Mouse (Mus musculus) thymus, postnatal 14 days (tissue): Measurements from ENCODE around the gene Dhx9.
"Not testable (repeated sequence)": the region's sequence is repeated elsewhere in the genome, so short reads cannot be mapped to it uniquely, and the experiment has no call there.

Source experiments
- DNase-seq: peaks from one replicate; pipeline ENCODE4 v3.0.0; 2021

The Dhx9 gene

DNA sequence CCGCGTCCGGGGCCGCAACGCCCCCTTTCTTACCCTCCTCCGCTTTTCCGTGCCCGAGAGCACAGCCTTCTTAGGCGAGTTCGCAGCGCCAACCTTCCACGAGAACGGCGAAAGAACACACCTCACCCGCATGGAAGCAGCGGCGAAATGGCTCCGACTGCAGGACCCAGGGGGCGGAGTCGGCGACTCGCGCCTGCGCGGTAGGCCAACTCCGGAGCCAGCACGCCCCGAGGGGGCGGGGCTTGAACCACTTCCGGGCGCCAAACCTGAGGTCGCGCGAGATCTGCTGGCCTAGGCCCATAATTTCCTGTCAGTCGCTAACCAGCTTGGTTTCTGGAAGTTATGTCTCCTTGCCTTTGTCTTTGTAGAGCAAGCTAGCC lies at the start of gene Dhx9:
TSS of gene Dhx9 (minus strand) at position 161 of the 380 bp plus-strand sequence.
- peak; percentile 99 for DNase-seq

DNA sequence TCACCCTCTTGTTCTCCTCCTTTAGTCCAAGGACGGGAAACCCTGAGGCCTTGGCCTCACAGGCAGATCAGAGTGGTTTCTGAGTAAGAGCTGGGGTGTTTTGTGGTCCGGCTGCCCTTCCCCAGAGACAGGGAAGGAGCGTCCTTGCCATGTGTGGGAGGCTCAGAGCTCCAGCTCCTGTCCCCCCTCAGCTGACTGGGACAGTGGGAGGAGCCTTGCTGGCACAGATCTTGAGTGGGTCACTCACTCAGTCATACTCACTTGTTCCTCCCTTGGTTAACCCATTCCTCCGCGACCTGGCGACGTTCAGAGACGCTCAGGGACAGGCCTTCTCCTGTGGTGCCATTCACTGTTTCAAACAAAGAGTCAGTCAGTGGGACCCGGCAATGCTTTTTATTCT lies 48.2 kb upstream of the Dhx9 start:
- DNase-seq: no peak

DNA sequence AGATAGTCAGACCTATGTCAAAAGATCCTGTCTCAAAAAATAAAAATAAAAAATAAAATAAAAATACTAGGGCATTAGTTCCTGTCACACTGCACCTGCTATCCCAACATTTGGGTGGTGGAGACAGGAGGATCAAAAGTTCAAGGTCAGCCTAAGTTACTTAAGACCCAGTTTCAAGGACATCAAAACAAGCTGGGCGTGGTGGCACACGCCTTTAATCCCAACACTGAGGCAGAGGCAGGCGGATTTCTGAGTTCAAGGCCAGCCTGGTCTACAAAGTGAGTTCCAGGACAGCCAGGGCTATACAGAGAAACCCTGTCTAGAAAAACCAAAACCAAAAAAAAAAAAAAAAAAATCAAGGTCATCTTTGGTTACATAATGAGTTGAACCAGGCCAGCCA lies 45.4 kb upstream of the Dhx9 start:
- DNase-seq: not testable (repeated sequence)

DNA sequence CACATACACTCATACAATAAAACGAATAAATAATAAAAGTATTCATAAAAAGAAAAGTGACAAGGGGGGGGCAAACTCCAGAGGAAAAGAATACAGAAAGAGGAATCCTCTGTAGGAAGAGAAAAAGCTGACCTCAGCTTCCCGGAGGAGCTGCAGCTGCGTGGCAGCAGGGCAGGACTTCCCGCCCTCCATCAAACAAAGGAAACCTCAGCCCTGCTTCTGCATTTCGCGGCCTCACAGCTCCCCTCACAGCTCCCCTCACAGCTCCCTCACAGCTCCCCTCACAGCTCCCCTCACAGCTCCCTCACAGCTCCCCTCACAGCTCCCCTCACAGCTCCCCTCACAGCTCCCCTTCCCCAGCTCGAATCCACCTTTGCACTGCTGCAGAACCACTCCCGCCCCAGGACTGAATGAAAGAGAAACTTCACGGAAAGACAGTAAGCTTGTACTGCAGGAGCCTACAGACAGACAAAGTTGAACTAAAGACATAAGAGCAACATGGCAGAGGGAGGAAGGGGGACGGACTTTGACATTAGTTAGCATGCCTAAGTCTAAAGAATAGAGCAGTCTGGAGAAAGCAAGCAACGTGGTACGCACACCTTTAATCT lies 44.9 kb upstream of the Dhx9 start:
- peak; percentile 84 for DNase-seq

DNA sequence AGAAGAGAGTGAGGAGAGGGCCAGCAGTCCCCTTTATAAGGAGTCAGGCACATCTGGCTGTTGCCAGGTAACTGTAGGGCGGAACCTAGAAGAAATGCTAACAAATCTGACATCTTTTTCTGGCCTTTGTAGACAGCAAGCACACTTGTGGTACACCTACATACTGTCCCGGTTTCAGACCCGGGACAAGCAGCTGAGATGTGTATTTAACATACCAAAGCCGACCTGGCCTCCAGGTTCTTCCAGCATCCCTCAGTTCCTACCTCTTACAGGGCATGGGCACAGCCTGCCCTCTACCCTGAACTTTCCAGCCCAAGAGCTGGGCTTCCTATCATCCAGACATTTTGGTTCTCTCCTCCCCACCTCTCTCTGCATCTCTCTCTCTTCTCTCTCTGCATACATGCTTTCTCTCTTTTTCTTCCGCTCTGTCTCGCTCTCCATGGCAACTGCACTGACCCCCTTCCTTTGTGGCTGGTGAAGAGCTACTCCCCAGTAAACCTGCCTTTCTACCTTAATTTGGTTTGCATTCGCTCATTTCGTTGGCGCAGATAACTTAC lies 44.3 kb upstream of the Dhx9 start:
- peak; percentile 40 for DNase-seq

DNA sequence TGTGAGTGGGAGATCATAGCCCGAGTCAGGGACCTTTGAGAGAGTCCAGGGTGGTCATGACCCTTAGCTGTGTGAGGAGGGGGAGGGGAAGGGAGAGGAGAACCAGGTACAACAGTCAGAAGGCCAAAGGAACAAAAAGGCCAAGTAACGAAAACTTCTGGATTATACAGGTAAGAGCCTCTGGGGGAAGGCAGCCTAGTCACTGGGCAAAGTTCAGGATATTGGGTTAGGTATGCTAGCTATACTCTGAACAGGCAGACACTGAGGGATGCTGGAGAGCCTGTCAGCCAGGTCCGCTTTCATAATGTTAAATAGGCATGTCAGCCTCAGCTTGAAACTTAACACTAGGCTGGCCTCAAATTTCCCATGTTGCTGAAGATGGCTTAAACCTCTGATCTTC lies 34.7 kb upstream of the Dhx9 start:
- DNase-seq: no peak

DNA sequence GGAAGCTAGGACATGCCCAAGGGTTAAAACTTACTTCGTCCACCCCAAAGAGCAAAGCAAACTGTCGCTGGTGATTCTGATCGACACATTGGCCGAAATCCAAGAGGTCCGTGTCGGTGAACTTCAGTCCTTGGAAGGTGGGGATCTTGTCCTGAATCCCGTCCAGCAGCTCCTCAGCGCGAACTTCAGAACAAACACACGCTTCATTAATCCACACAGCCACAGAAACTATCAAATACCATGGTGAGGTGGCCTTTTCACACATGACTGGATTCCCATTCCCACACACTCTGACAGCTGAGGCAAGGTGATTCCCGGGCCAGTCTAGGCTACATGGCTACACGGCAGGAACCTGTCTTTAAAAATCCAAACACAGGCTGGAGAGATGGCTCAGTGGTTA lies 27.9 kb upstream of the Dhx9 start:
- DNase-seq: no peak

DNA sequence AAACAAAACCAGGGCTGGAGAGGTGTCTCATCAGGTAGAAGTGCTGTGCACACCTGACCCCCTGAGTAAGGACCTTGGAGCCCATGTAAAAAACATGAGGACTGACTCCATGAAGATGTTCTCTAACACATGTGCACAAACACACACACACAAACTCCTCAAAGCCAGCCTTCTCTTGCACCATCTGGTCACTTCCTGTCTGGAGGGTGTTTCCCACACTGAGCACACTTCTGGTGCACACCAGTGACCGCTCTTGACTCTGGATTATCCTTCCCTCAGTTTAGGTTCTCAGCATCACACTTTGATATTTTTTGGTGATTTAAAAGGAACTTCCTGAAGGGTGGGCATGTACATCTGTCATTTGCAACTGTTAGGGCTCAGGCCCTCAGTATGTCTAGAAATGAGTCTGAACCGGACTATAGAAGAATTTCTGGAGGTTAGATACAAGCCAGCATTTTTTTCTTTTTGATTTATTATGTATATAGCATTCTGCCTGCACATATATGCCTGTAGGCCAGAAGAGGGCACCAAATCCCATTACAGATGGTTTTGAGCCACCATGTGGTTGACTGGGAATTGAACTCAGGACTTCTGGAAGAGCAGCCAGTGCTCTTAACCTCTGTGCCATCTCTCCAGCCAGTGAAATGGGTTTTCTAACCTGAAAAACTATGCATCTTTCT lies 23.0 kb upstream of the Dhx9 start:
- DNase-seq: peak; percentile 37

DNA sequence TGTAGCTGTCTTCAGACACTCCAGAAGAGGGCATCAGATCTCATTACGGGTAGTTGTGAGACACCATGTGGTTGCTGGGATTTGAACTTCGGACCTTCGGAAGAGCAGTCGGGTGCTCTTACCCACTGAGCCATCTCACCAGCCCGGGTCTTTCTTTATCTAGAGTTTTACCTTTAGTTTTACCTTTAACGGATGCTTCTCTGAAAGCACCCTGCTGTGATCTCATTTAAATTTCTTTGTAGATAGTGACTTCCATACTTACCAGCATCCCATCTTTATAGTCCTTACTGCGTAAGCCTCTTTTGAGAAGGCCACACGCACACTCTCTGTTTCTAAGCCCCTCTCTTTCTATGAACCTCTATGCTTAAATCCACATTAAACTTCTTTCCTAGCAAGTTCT lies 22.1 kb upstream of the Dhx9 start:
- DNase-seq: not testable (repeated sequence)

DNA sequence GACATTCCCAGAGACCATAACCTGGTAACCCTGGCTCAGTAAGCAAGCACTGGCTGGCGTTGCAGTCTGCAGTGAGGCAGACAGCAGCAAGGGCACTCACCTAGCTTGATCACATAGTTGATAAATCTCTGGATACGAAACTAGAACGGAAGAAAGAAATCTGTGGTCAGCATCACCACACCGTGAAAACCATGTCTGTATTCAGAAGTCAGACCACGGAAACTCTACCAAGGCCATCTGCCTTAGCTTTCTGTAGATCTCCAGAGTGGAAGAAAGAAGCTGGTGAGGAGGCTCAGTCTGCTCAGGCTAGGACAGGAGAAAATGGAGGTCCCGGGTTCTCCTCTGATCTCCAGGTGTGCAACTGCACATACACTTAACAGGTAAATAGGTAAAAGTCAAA lies 21.6 kb upstream of the Dhx9 start:
- DNase-seq: no peak

DNA sequence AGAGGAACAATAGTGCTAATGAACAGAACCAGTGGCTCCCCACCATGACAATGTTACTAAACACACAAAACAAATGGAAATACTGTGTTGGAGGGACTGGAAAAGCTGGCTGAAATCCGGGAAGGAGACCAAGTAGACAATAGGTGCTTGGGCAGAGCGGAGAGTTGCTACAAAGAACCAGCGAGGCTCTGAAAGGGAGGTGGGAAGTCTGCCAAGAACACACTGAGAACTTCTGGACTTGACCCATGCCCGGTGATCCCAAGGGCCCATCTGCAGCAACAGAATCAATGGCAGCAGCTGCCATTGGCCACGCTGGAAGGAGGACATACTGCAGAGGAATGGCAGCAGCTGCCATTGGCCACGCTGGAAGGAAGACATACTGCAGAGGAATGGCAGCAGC lies 18.8 kb upstream of the Dhx9 start:
- no peak for DNase-seq

DNA sequence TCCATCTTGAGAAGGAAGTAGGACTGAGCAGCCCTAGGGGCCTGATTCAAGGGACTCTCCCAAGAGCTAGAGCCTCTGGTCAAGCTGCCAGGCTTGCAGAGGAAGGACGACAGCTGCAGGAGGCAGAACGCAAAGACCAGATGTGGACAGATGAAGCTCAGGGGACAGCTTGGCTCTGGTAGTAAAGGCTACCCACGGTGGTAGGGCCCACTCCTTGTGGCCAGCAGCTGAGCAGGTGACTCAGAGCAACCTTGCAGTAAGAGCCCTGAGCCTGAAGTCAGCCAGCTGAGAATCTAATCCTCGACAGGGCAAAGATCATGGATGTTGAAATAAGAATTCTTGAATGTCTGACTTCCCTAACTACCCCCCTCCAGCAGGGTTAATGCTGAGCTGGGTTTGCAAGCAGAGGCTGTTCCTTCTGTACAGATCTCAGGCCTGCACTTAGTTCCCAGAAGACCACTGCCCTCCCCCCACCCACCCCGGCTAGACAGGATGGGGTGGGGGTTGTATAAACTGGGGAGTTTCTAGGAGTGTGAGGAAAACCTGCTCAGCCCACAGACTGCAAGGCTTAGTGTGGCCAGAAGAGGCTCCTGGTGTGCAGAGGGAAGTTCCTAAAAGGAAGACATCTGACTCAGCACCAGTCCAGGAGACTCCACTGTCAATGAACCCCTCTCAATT lies 14.3 kb upstream of the Dhx9 start:
- no peak for DNase-seq

DNA sequence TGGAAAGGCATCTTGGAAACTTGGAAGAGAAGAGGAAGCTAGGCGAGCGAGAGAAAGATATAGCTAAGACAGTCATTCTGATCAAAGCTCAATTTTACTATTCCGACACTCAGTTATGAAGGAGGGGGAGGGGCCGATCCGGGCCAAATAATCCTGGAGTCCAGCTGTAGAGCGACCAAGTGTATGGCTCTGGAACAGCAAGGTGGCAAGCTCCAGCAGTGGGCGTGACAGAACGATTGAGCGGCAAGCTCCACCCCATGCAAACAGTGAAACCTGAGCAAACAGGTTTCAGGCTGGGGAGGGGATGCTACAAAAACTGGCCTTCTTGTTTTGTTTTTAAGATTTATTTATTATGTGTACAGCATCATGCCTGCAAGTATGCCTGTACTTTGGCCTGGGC lies 12.6 kb upstream of the Dhx9 start:
- DNase-seq: no peak

DNA sequence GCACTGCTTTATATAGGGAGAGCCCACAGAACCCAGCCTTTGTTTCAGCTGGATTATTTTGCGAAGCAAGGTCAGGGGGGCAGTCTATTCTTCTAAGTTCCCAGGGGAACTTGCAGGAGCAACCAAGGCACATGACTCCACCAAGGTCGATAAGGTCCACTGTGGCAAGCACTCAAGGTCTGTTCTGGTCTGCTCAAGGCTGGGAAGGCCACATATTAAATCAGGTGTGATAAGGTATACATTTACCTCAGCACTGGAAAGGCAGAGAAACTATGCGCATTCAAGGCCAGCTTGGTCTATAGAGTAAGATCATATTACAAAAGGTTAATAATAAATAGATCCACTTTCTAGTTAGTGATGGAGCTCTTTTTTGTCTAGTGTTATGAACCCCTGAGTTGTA lies 8.6 kb upstream of the Dhx9 start:
- DNase-seq: no peak

DNA sequence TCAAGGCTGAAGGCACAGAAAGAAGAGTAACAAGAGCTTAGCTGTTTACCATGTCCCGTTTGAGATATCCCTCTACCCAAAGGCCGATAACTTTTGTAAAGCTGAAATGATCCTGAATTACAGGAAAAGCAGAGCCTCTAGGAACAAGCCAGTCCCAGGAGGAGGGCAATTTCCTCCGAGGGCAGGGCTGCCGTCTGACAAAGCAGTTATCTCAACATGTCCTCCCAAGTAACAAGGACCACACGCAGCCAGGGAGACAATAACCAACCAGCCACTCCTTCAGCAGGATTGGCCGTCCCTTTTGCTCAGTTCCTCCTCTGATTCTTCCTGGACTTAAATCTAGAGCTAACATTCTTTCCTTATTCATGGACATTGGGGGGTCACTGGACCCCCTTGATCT lies 6.5 kb upstream of the Dhx9 start:
- DNase-seq: no peak

DNA sequence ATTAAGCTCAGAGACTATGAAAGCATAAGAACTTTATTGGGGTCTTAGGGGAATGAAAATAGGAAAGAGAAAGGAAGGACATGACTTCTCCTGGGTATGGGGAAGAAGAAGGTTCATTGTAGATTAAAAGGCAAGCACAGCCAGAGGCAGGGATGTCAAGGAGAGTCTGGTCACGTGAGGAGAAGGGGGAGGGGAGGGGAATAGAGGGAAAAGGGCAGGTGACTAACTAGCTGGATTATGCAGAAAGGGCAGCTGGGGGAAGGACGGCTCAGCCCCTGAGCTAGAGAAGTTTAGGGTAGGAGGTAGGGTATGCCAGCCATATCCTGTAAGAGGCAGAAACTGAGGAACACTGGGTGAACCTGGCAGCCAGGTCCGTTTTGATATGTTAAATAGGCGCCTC lies 5.9 kb upstream of the Dhx9 start:
- DNase-seq: no peak

DNA sequence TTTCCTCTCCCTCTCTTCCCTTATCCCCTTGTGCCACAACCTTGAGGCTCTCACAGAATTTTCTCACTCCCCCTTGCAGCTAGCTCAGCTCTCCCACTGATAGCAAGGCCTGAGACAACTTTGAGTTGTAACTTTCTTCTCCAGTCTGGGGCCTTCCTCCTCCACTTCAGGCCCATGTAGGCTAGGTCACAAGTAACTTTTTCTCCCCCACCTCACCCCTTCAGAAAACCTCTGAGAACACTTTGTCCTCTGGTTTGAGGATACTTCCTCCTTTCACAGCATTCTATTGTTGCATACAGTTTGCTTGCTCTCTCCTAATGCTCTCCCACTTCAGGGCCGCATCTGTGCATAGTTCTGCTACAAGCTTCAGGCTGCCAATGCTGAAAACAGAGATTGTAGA lies 4.4 kb upstream of the Dhx9 start:
- no peak for DNase-seq

DNA sequence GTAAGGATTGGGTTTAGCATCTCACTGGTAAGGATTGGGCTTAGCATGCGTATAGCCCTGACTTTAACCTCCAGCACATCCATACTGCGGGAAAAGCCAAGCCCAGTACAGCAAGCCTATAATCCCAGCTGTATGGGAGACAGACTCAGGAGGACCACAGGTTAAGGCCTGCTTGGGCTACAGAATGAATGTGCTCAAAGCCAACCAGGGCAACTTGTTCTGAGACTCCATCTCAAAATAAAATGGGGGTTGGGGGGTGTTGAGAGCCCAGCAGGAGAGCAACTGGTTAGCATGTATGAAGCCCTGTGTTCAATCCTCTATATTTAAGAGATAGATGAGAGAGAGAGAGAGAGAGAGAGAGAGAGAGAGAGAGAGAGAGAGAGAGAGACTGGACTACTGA lies 3.9 kb upstream of the Dhx9 start:
- DNase-seq: no peak

DNA sequence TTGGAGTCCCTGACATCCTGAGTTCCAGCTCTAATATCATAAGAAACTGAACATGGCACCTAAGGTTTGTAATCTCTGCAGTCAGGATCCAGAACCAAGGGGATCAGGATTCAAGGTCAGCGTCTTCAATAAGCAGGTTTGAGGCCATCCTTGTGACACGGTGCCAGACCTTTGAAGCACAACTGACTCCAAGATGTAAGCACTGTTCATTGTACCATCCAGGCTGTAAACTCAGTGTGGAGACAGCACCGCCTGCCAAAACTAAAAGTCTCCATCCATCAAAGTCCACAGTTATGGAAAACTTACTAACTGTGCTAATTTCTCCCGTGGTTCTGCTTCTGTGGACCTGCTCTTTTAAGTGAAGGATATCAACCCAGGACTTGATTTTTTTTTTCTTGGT lies 2.5 kb upstream of the Dhx9 start:
- DNase-seq: no peak

DNA sequence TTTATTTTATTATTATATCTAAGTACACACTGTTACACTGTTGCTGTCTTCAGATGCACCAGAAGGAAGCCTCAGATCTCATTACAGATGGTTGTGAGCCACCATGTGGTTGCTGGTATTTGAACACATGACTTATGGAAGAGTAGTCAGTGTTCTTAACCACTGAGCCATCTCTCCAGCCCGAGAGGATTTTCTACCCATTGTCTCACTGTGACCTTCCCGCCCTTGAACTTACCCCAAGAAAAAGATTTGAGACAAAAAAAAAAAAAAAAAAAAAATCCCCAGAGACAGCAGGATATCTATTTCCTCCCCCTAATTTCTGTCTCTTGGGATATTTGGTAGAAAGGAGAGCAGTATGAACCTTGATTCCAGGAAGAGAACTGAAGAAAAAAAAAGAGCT lies 2.1 kb upstream of the Dhx9 start:
- DNase-seq: no peak

DNA sequence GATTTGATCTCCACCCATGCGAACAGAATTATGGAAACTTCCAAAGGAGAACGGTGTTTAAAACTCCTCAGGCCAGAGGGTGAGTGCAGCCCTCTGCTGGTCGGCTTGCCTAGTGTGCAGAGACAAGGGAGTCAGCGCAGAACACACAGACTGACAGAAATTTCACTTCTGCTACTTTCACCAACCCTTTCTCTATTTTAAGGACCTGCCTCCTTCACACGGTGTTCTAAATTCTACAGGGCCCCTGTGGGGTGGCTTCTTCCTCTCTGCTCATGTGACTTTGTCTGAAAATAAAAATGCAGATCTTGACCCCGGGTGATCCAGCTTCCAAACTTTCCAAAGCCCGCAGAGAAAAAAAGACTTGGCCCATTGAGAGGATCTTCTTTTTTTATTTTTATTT lies 1.7 kb upstream of the Dhx9 start:
- DNase-seq: peak; percentile 61

DNA sequence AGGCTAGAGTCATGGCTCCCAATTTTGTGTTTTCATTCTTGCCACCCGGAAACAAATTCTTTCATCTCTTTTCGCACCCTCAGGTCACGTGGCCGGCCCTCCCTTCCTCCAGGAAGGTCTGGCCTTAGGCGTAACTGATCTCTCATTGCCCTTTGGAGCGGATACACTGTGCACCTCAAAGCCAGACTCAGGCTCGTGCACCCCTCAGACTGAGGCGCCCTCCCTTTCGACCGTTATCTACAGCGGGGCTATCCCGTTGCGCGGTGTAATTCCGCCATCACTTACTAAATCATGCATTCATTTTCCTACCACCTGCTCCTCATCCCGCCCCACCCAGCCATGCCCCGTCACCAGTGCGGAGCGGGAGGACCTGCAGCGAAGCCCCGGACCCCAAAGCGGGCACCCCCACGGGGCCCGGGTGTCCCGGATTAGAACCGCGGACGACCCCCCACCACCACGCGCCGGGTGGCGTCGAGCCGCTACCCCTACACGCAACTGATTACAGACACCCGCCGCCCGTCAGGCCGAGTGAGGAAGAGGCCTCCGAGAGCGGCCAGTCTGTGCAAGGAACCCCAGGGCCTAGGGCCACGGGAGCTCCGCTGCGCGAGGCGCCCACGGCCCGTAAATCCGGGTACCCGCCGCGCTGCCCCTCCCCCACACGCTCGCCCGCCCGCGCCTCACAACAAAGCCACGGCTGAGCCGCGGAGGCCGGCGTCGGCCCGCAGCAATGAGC lies 527 bp downstream of the Dhx9 start:
- DNase-seq: peak; percentile 73

DNA sequence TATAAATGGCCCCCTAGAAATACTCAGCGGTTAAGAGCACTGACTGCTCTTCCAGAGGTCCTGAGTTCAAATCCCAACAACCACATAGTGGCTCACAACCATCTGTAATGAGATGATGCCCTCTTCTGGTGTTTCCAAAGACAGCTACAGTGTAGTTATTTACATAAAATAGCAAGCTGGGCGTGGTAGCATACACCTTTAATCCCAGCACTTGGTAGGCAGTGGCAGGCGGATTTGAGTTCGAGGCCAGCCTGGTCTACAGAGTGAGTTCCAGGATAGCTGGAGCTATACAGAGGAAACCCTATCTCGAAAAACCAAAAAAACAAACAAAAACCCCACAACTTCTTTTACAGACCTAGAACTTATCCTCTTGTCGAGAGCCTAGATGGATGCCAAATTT lies 1.3 kb downstream of the Dhx9 start:
- DNase-seq: not testable (repeated sequence)
